Mouse (Mus musculus) spleen, postnatal 36 days (tissue): ENCODE results near the gene Bcl11b.

ENCODE experiments used
- DNase-seq, 2 experiments: peaks; one replicate each; pipeline ENCODE4 v3.0.0; 2022; ENCODE audit warnings: low spot score in 2 of 2, mixed read lengths in 1 of 2

Bcl11b gene

GRCm38 (mm10) chr12:107998746-107999145 lies 4.7 kb downstream of the Bcl11b start:
- peak; percentile 29 to 52 for DNase-seq

DNA sequence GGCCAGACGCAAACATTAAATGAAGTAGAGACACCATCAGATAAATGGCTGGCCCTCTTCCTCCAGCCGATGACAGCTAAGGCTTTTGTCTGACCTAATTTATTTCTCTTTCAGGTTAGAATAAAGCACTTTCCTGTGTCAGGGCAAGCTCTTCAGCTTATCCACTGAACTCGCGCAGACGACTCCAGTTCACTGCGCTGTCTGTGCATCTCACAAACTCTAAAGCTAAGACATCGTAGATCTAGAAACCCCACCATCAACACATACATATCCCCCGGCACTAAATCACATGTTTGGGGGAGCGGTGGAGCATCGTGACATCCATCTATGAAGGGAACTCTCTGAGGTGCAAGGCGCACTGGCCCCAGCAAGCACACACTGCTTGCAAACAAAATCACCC lies 5.5 kb downstream of the Bcl11b start:
- no peak for DNase-seq

GRCm38 (mm10) chr12:107997241-107997640 lies 6.2 kb downstream of the Bcl11b start:
- no peak for DNase-seq

DNA sequence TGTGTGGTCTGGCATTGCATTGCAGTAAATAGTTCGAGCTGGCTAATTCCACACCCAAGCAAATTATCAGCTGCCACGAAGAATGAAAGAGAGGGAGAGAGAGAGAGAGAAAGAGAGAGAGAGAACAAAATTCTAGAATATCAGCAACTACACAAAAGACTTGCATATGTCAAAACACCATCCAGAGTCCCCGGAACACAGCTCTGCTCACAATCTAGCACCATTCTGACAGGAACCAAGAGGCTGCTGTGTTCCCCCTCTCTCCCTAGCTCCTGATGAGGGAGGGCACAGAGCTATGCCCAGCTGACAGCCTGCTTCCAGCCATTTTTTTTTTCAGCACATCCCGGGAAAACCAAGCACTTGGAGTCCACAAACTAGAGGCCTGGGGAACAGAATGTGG lies 6.6 kb downstream of the Bcl11b start:
- no peak for DNase-seq

GRCm38 (mm10) chr12:107996216-107996615 lies 7.2 kb downstream of the Bcl11b start:
- no peak for DNase-seq

DNA sequence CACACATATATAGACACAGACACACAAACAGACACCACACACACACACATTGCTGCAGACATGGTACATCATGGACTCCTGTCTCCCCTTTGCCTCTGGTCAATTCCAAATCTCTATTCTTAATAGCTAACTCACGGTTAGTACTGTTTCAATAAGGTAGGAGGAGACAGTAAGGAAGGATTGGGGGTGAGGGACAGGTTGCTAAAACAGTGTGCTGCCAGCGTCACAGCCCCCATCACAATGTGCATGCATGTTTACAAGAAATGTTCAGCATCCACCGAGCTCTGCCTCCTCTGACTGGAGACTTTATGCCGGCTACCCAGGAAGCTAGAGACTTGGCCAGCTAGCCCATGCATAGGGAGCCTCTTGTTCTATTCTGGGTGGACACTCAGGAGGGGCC lies 9.0 kb downstream of the Bcl11b start:
- no peak for DNase-seq

DNA sequence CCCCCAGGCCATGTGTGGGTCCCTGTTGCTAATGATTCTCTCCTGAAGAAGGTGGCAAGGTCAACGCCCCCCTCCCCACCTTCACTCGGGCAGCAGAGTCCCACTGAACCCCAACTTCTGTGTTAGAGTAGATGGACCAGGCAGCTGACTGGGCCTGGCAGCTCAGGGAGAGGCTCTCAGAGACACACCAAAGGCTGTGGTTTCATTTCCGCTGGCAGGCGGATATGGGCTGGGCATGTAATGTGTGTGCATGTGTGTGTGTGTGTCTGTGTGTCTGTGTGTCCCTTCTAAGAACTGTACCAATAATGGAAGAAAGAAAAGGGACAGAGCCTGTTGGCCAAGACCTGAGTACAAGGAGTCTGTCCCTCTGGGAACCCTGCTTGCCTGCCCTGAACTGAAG lies 10.4 kb downstream of the Bcl11b start:
- DNase-seq, result peak; percentile 49 to 57

- no peak for DNase-seq
Measured at GRCm38 (mm10) chr12:107991191-107991590, 12.2 kb downstream of the Bcl11b start.

DNA sequence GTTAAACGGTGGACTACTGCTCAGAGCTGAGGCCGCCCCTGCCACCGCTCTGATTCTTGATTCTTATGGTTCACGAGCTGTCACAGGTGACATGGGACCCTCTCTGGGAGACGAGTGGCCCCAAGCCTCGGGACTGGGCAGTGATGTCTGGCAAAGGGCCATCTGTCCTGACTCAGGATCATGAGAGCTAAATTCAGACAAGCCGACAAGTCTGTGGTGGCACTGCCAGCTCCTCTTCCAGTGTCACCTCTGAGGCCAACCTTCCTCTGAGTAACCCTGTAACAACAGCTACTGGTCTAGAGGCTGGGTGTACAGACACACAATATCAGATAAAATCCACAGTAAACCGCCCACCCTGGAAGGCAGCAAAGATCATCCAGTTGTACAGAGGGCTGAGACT lies 20.2 kb downstream of the Bcl11b start:
- no peak for DNase-seq

DNA sequence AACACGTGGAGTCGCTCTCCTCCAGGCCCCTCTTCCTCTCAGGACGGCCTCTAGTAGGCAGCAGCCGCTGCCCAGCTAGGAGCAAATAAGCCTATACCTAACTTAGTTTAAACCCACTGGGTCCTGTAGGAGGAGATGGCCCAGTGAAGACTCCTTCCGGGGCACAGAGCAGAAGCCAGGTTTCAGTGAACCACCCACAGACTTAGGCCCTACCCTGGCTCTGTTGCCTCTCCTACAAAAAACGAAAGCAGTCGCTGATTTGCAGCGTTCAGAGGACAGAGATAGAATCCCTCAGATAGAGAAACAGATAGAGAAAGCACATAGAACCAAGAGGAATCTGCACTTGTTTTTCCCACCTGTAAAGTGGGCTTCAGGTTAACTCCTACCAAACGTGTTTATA lies 21.1 kb downstream of the Bcl11b start:
- no peak for DNase-seq

GRCm38 (mm10) chr12:107981231-107981630 lies 22.2 kb downstream of the Bcl11b start:
- DNase-seq, result no peak

DNA sequence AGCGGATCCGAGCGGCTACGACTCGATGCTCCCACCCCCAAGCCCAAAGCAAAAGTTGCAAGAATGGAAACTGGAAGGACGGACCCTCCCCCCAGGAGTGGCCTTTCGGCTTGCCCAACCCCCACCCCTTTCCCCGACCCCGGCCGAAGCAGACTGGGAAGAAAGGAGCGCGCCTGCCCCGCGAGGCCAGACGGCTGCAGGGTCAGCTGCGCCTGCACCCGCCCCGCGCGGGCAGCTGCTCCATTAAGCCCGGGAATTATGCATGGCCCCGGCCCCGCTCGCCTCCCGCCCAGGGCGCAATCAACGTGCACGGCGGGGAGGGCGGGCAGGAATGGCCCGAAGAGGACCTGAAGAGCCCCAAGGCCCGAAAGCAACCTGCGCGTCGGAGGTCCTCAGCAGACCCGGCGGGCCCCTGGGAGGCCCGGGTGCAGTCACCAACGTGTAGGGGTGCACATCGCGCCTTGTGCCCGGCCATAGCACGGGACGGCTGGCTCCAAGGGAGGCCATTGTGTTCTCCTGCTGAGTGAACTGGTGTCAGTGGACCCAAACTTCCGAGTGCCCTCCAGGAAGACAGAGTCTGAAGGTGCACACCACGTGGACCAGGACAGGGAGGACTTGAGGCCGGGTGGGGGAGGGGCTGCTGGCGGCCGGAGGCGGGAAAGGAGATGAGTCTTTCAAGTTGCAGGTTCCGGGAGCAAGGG lies 23.0 kb downstream of the Bcl11b start:
- no peak for DNase-seq

DNA sequence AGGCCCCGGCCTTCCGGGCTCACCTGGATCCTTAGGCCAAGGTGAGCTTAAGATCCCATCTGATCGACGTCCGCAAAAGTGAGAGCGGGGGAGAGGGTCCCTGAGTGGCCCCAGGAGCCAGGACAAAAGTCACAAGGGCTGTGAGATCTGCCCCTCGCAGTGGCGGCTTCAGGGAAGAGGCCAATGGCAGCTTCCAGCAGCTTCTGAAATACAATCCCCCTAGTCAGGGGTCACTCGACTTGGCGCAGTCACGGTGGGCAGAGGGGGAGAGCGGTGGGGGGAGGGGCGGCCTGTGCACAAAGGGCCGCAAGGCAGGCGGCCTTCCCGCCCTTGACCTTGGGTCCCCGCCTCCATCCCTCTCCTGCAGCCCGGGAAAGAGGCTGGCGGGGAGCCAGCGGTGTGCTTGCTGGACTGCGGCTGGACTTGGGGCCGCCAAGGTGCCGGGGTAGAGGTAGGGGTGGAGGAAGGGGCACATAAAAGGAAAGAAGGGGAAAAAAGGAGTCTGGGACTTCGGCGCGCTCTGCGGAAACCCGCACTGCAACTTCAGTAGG lies 23.6 kb downstream of the Bcl11b start:
- no peak for DNase-seq

GRCm38 (mm10) chr12:107978736-107979255 lies 24.6 kb downstream of the Bcl11b start:
- no peak for DNase-seq

DNA sequence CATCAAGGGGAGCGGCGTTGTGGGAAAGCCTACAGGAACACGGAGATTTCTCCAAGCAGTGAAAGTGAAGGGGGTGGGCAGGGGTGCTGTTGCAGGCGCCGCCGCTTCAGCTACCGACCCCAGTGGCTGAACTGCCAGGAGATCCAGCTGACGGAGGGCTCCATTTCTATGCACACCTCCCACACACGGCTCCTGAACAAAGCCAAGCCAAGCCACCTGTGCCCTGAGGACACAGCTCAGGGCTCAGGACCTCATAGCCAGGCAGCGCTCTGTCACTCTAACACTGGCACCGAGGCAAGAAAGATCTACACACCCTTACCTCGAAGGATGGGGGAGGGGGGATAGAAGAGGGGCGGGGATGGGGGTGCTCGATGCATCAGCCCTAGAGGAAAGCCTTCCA lies 25.3 kb downstream of the Bcl11b start:
- no peak for DNase-seq

GRCm38 (mm10) chr12:107977534-107977933 lies 25.9 kb downstream of the Bcl11b start:
- DNase-seq, result no peak

DNA sequence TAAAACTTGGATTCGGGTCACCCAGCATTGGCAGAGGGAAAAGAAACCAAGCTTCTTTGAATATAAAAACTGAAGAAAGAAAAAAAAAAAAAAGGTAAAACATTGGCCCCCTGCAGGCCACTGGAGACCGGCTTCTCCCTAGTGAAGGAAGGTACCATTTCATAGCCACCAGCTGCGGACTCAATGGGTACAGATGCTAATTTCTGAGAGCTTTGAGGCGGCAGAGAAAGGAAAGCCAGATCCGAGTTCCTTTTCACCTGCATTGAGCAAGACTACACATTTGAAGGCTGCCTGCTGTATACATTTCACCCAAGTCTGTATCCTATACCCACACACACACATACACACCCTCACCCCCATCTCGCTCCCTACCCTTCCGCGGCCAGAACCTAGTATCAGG lies 26.3 kb downstream of the Bcl11b start:
- DNase-seq, result no peak

DNA sequence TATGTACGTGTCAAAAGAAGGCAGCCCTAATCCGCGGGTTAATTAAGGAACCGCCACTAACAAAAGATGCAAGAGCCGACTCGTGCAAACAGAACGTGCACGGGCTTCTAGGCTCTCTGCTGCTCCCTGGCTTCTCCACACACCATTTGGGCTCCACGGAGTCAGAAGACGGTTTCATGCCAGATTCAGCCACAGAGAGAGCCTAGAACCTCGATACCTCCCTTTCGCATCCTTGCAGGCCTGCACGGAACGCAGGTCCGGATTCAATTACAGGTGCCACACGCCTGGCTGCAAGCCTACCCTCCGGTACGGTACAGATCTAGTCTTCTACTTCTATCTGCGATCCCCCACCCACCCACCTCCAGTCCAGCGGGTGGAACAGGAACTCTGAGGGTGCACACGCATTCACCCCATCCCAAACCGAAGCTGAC lies 26.8 kb downstream of the Bcl11b start:
- DNase-seq, result no peak

DNA sequence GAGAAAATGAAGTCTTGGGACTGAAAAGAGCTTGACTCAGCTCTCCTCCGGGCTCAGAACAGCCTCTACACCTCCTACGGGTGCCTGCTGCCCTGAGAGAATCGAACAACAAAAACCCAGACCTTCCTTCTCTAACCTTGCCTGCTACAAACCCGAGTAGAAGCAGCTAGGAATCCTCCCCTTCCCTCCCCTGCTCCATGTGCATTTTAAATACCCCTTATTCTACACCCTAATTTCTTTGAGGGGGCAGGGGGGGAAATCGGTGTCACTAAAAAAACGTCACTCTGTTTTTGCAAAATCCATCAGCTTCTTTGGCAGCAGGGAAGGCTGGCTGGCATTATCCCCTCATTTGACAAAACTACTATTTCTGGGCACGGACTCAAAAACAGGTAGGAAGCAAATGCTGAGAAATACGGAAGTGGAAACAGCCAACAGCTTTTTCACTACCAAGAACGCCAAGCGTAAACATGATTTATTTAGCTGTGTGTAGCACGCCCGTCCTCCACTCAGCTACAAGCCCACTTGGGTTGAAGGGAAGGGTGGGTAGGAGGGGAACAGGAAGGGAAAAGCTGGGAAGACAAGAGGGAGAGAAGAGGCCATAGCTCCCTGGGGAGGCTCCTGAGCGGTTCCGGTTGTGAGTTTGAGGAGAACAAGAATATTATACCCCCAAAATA lies 27.4 kb downstream of the Bcl11b start:
- DNase-seq, result no peak

DNA sequence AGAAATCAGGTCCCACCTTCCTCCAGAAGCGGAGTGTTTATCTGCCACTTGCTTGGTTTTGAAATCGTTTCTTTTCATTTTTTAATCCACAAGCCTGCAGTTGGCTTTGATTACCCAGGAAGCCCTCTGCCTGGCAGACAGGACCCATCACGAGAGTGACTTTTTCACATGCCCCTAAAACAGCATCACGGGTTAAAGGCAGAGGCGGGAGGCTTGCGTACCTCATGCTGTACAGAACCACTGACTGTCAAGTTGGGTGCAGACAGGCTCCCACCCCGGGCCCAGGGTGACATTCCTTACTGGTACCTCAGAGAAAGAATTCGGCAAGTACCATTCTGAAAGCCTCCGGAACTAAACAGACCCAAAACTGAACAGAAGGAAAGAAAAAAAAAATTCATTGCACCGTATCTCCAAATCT lies 27.9 kb downstream of the Bcl11b start:
- DNase-seq, result no peak

GRCm38 (mm10) chr12:107974504-107974903 lies 28.9 kb downstream of the Bcl11b start:
- DNase-seq, result no peak

DNA sequence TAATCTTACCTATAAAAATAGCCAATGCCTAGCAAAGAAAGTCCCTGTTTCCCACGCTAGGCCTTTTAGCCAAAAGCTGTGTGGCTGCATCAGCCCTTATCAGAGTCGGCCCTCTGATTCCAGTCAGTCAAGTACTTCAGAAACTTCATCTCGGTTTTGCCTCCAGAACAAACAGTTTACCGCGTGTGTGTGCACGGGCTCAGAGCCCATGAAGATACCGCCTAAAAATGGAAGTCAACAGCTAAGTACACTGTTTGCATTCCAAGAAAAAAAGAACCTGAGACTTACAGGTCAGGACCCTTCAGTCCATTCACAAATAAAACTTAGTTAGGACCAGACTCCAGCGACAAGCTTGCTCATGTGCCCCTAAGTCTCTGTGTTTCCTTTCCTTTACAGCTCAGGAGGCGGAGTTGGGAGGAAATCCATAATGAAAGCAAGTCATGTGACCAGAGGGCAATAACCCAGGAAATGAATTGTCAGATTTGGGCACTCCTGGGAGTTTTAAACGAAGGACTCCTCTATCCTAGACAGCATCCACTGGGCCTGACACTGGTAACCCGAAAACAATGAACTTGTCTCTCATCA lies 29.8 kb downstream of the Bcl11b start:
- DNase-seq, result no peak
